Mouse (Mus musculus) C2C12 (cell line): Measurements from ENCODE around the gene 1700069L16Rik. TPM values are rescaled to one million over a fixed set of nuclear protein-coding genes. Genes with fewer than 3 reads are reported as not detected.

Source experiments
- H3K27me3 ChIP-seq: one replicate; pipeline ENCODE4 v1.6.1; 2011; ENCODE audit not compliant: control insufficient read depth, insufficient read depth, insufficient read length
- H3K36me3 ChIP-seq: one replicate; pipeline ENCODE4 v1.6.1; 2011; ENCODE audit not compliant: control insufficient read depth, insufficient read depth
- H3K4me3 ChIP-seq: one replicate; pipeline ENCODE4 v1.5.1; 2011; ENCODE audit warnings: mild to moderate bottlenecking, control low read depth; ENCODE audit not compliant: poor library complexity, insufficient read depth, severe bottlenecking
- H3K79me2 ChIP-seq: one replicate; pipeline ENCODE4 v1.6.1; 2011; ENCODE audit not compliant: control insufficient read depth, insufficient read depth
- H3K79me3 ChIP-seq: one replicate; pipeline ENCODE4 v1.6.1; 2011; ENCODE audit warnings: low read depth, control low read depth
- H3ac ChIP-seq: one replicate; pipeline ENCODE3; 2011; ENCODE audit warnings: low read depth; ENCODE audit not compliant: control insufficient read depth, insufficient read length
- CEBPB ChIP-seq: IDR thresholded peaks from one replicate; pipeline ENCODE4 v1.6.1; 2011; ENCODE audit warnings: low read depth, mild to moderate bottlenecking, control low read depth, moderate library complexity
- CTCF ChIP-seq: IDR thresholded peaks from one replicate; pipeline ENCODE4 v1.5.1; 2011; ENCODE audit not compliant: control insufficient read depth, insufficient read depth, insufficient read length
- FOSL1 ChIP-seq: IDR thresholded peaks from one replicate; pipeline ENCODE4 v1.8.0; 2011; ENCODE audit warnings: mild to moderate bottlenecking, low read length; ENCODE audit not compliant: poor library complexity, insufficient read depth, severe bottlenecking
- MAX ChIP-seq: IDR thresholded peaks from one replicate; pipeline ENCODE4 v1.6.1; 2011; ENCODE audit warnings: mild to moderate bottlenecking, control low read depth
- MYOD1 ChIP-seq: IDR thresholded peaks from one replicate; pipeline ENCODE4 v1.6.1; 2011; ENCODE audit warnings: low read depth; ENCODE audit not compliant: control insufficient read depth, insufficient read length
- MYOG ChIP-seq: IDR thresholded peaks from one replicate; pipeline ENCODE4 v1.6.1; 2011; ENCODE audit not compliant: control insufficient read depth, insufficient read length; ENCODE audit errors: extremely low read depth
- USF1 ChIP-seq: IDR thresholded peaks from one replicate; pipeline ENCODE4 v1.6.1; 2011; ENCODE audit warnings: low read depth, mild to moderate bottlenecking, control low read depth, moderate library complexity
- polyA plus RNA-seq: library from polyadenylated mRNA; unstranded; fragments of >200 nt; fragmentation: generic; extraction: Trizol; gene quantifications from one replicate; pipeline ENCODE4 v1.2.1, GENCODE M21; 2012; ENCODE audit warnings: missing spikeins

1700069L16Rik gene
- polyA plus RNA-seq, 1 experiment = not detected

GRCm38 (mm10) chr5:113748556-113749331 is 24.2 kb upstream of the 1700069L16Rik start:
- Histone ChIP-seq H3K79me2 (no peaks in the 10 kb centered on the region), H3K79me3 (no peaks in the 10 kb centered on the region), H3K36me3 (peaks cover 94% of the 10 kb centered on the region), H3K27me3 (no peaks in the 10 kb centered on the region), H3ac (no peak overlapping the region), H3K4me3 (no peak overlapping the region)
- TF ChIP-seq MYOD1 (no peak), FOSL1 (no peak), MYOG (no peak), CEBPB (no peak), CTCF (no peak), USF1 (no peak), MAX (no peak)

- Histone ChIP-seq H3K4me3 (no peak overlapping the region), H3K36me3 (peaks cover 94% of the 10 kb centered on the region), H3K27me3 (no peaks in the 10 kb centered on the region), H3K79me2 (no peaks in the 10 kb centered on the region), H3ac (no peak overlapping the region), H3K79me3 (no peaks in the 10 kb centered on the region)
- TF ChIP-seq FOSL1 (no peak), MYOD1 (no peak), MYOG (no peak), CTCF (no peak), USF1 (no peak), CEBPB (no peak), MAX (no peak)
These were observed 23.1 kb upstream of the 1700069L16Rik start for GRCm38 (mm10) chr5:113747629-113748028.

GRCm38 (mm10) chr5:113737607-113738237 is 13.2 kb upstream of the 1700069L16Rik start:
- H3K27me3 ChIP-seq = no peaks in the 10 kb centered on the region
- no peak overlapping the region for H3ac ChIP-seq
- H3K79me3 ChIP-seq = no peaks in the 10 kb centered on the region
- TF ChIP-seq MAX (no peak), USF1 (no peak), CTCF (no peak), MYOG (no peak), CEBPB (no peak), MYOD1 (no peak), FOSL1 (no peak)
- no peak overlapping the region for H3K4me3 ChIP-seq
- peaks cover 23% of the 10 kb centered on the region for H3K36me3 ChIP-seq
- H3K79me2 ChIP-seq = no peaks in the 10 kb centered on the region

GRCm38 (mm10) chr5:113736522-113737164 is 12.1 kb upstream of the 1700069L16Rik start:
- TF ChIP-seq CEBPB (no peak), CTCF (no peak), USF1 (no peak), MYOD1 (no peak), MYOG (no peak), MAX (no peak), FOSL1 (no peak)
- no peaks in the 10 kb centered on the region for H3K79me2 ChIP-seq
- peaks cover 19% of the 10 kb centered on the region for H3K36me3 ChIP-seq
- peak overlapping the region; percentile 15 for H3ac ChIP-seq
- H3K79me3 ChIP-seq = no peaks in the 10 kb centered on the region
- H3K4me3 ChIP-seq = peak overlapping the region; percentile 49
- no peaks in the 10 kb centered on the region for H3K27me3 ChIP-seq

GRCm38 (mm10) chr5:113736113-113736502 is 11.5 kb upstream of the 1700069L16Rik start:
- TF ChIP-seq MYOG (no peak), MYOD1 (no peak), FOSL1 (no peak), CEBPB (no peak), MAX (no peak), CTCF (no peak), USF1 (no peak)
- H3K4me3 ChIP-seq = peak overlapping the region; percentile 49
- H3K27me3 ChIP-seq = no peaks in the 10 kb centered on the region
- no peaks in the 10 kb centered on the region for H3K79me3 ChIP-seq
- H3ac ChIP-seq = peak overlapping the region; percentile 36
- no peaks in the 10 kb centered on the region for H3K79me2 ChIP-seq
- peaks cover 16% of the 10 kb centered on the region for H3K36me3 ChIP-seq
